In the genomic region with DNA sequence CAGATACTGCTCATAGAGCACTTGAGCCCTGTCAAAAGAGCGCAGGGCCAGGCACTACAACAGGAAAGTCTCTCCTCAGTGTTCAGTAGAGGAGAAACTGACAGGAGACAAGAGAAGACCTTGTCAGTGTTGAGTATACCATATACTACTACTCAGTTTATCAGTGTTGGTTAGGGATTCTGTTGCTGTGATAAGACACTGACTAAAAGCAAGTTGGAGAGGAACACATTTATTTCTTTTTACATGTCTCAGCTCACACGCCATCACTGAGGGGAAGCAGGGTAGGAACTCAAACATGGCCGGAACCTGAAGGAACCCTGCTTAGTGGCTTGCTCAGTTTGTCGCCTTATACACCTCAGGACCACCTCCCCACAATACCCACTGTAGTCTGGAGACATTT, we compare ENCODE assay signal across 31 mouse cellular contexts.
"Had no signal": no experiment of that assay in that cellular context is flagged by ENCODE, and none has a peak within 500 bp of the region (broad histone marks: within the 10 kb centered on the region; RNA-seq: fewer than 3 reads in every experiment).

No protein-coding gene starts in this region.

- DNase-seq: left cerebral cortex, postnatal 4 days; liver; liver, embryonic 13.5 days; liver, postnatal 0 days; lung, adult 18-20 months; lung, adult 2 months; lung, embryonic 14.5 days; lung, postnatal 10 days; lung, postnatal 14 days; lung, postnatal 36 days; lung, postnatal 4 days; midbrain, embryonic 14.5 days had no signal

- H3K36me3 ChIP-seq: limb, embryonic 10.5 days; limb, embryonic 12.5 days; limb, embryonic 13.5 days; limb, embryonic 15.5 days; liver, embryonic 12.5 days; liver, embryonic 13.5 days; liver, embryonic 15.5 days; lung, embryonic 15.5 days; midbrain, embryonic 10.5 days; midbrain, embryonic 12.5 days; midbrain, embryonic 13.5 days; midbrain, embryonic 15.5 days had no signal

- H3K9ac ChIP-seq: limb, embryonic 12.5 days; limb, embryonic 13.5 days; limb, embryonic 15.5 days; liver, embryonic 12.5 days; liver, embryonic 13.5 days; liver, embryonic 14.5 days; liver, embryonic 15.5 days; liver, postnatal 0 days; lung, embryonic 14.5 days; lung, embryonic 15.5 days; midbrain, embryonic 12.5 days; midbrain, embryonic 13.5 days; midbrain, embryonic 15.5 days had no signal

- H3K4me2 ChIP-seq: limb, embryonic 12.5 days; limb, embryonic 13.5 days; limb, embryonic 15.5 days; liver, embryonic 11.5 days; liver, embryonic 12.5 days; liver, embryonic 13.5 days; liver, embryonic 15.5 days; lung, embryonic 14.5 days; lung, embryonic 15.5 days; midbrain, embryonic 11.5 days; midbrain, embryonic 12.5 days; midbrain, embryonic 13.5 days; midbrain, embryonic 15.5 days had no signal

- H3K4me3 ChIP-seq: limb, embryonic 10.5 days; limb, embryonic 12.5 days; limb, embryonic 13.5 days; limb, embryonic 15.5 days; liver, embryonic 12.5 days; liver, embryonic 13.5 days; liver, embryonic 15.5 days; lung, embryonic 15.5 days; megakaryocyte, embryonic 14.5 days; midbrain, embryonic 10.5 days; midbrain, embryonic 12.5 days; midbrain, embryonic 13.5 days; midbrain, embryonic 15.5 days; myocyte had no signal

- H3K27me3 ChIP-seq: limb, embryonic 12.5 days; limb, embryonic 13.5 days; limb, embryonic 15.5 days; liver, embryonic 12.5 days; liver, embryonic 13.5 days; liver, embryonic 15.5 days; lung, embryonic 15.5 days; megakaryocyte, embryonic 14.5 days; midbrain, embryonic 12.5 days; midbrain, embryonic 13.5 days; midbrain, embryonic 15.5 days had no signal

- ATAC-seq: liver, embryonic 12.5 days; liver, postnatal 0 days; lung, postnatal 0 days; midbrain, embryonic 13.5 days; midbrain, embryonic 15.5 days; midbrain, embryonic 16.5 days had no signal

- H3K9me3 ChIP-seq: limb, embryonic 10.5 days; limb, embryonic 12.5 days; limb, embryonic 13.5 days; limb, embryonic 15.5 days; liver, embryonic 12.5 days; liver, embryonic 13.5 days; liver, embryonic 15.5 days; lung, embryonic 15.5 days; midbrain, embryonic 10.5 days; midbrain, embryonic 12.5 days; midbrain, embryonic 13.5 days; midbrain, embryonic 15.5 days had no signal

- H3K4me1 ChIP-seq: limb, embryonic 10.5 days; limb, embryonic 12.5 days; limb, embryonic 13.5 days; limb, embryonic 15.5 days; liver, embryonic 15.5 days; midbrain, embryonic 12.5 days; midbrain, embryonic 13.5 days; midbrain, embryonic 15.5 days had no signal

- H3K27ac ChIP-seq: limb, embryonic 10.5 days; limb, embryonic 12.5 days; limb, embryonic 13.5 days; limb, embryonic 15.5 days; liver, embryonic 12.5 days; liver, embryonic 13.5 days; liver, embryonic 14.5 days; liver, embryonic 15.5 days; lung, embryonic 15.5 days; macrophage; midbrain, embryonic 10.5 days; midbrain, embryonic 12.5 days; midbrain, embryonic 13.5 days; midbrain, embryonic 15.5 days had no signal
